Mouse (Mus musculus) limb, embryonic 11.5 days (tissue): ENCODE results near the gene Mbd6. TPM values are rescaled to one million over a fixed set of nuclear protein-coding genes. Genes with fewer than 3 reads are reported as not detected.

Experiments used
- ATAC-seq: fragments of 200-750 bp; cut with Nextera tagmentation; 2 replicates; pipeline ENCODE4 v1.8.0; 2017; ENCODE audit warnings: low read depth; ENCODE audit not compliant: insufficient number of reproducible peaks, low FRiP score, low TSS enrichment
- DNase-seq: peaks from one replicate; pipeline ENCODE4 v3.0.0-alpha.2; 2015; ENCODE audit warnings: low spot score
- H3K27ac ChIP-seq: fragments of 300-500 bp; sonication (generic); replicated peaks from 2 replicates; pipeline ENCODE4 v1.5.1; 2014; ENCODE audit warnings: low read depth, mild to moderate bottlenecking, low read length
- H3K27me3 ChIP-seq: fragments of 300-500 bp; sonication (generic); 2 replicates; pipeline ENCODE4 v1.6.1; 2014; ENCODE audit warnings: mild to moderate bottlenecking, low read length, mixed read lengths; ENCODE audit not compliant: control insufficient read depth, insufficient read depth
- H3K36me3 ChIP-seq: fragments of 300-500 bp; sonication (generic); 2 replicates; pipeline ENCODE4 v1.6.1; 2014; ENCODE audit warnings: mild to moderate bottlenecking, low read length, moderate library complexity, mixed read lengths; ENCODE audit not compliant: control insufficient read depth, insufficient read depth
- H3K4me1 ChIP-seq: fragments of 300-500 bp; sonication (generic); 2 replicates; pipeline ENCODE4 v1.6.1; 2014; ENCODE audit warnings: low read length, mixed read lengths; ENCODE audit not compliant: control insufficient read depth, insufficient read depth
- H3K4me2 ChIP-seq: fragments of 300-500 bp; sonication (generic); 2 replicates; pipeline ENCODE4 v1.6.1; 2014; ENCODE audit warnings: low read depth, mild to moderate bottlenecking, moderate library complexity; ENCODE audit not compliant: severe bottlenecking
- H3K4me3 ChIP-seq: fragments of 300-500 bp; sonication (generic); 2 replicates; pipeline ENCODE4 v1.5.1; 2014; ENCODE audit warnings: low read depth, low read length
- H3K9ac ChIP-seq: fragments of 300-500 bp; sonication (generic); 2 replicates; pipeline ENCODE4 v1.6.1; 2014; ENCODE audit warnings: mild to moderate bottlenecking, low read length
- H3K9me3 ChIP-seq: fragments of 300-500 bp; sonication (generic); 2 replicates; pipeline ENCODE4 v1.6.1; 2016; ENCODE audit warnings: low read length; ENCODE audit not compliant: control insufficient read depth
- WGBS: fragments of 180-500 bp; shearing (Covaris S2); extraction: QIAGEN DNeasy Blood & Tissue Kit; methylation state at CpG from one replicate; pipeline ENCODE4 v1.1.7; 2014; 5-methylcytosine and 5-hydroxymethylcytosine counted together
- polyA plus RNA-seq: library from polyadenylated mRNA; unstranded; fragments of >200 nt; fragmentation: Nextera tagmentation; extraction: Ambion mirVana; gene quantifications from 2 replicates; pipeline ENCODE4 v1.2.1, GENCODE M21; 2014

Mbd6 gene
- polyA plus RNA-seq, 1 experiment from 2014 or later, result 17.2 TPM

- DNase-seq (no peak), ATAC-seq (no peak)
- Histone ChIP-seq H3K27me3 (no peaks in the 10 kb centered on the region), H3K9ac (no peak overlapping the region), H3K36me3 (peaks cover 52% of the 10 kb centered on the region), H3K27ac (no peak overlapping the region), H3K9me3 (no peaks in the 10 kb centered on the region), H3K4me1 (peaks cover 14% of the 10 kb centered on the region), H3K4me3 (no peak overlapping the region), H3K4me2 (no peak overlapping the region)
- WGBS, result 86% methylated on average over 13 of the region's 13 CpGs
These were observed 6.1 kb downstream of the Mbd6 start for GRCm38 (mm10) chr10:127282620-127283215.

DNA sequence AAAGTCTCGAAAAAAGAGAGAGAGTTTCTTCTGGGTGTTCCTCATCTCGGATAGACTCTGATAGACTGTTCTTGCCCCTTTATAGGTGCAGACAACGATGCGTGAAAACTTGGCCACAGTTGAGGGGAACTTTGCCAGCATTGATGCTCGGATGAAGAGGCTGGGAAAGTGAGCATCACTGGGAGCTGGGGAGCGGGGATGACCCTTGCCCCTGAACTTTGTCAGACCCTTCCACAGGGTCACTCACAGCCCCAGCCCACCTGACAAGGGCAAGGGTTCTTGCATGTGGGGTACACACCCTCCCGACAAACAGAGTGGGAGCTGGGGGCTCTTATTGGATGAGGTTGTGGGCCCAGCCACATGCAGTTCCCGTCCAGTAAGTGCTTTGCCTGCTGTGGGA lies 7.5 kb downstream of the Mbd6 start:
- no peak overlapping the region for H3K4me2 ChIP-seq
- H3K4me3 ChIP-seq, result no peak overlapping the region
- H3K27ac ChIP-seq, result no peak overlapping the region
- ATAC-seq (no peak), DNase-seq (no peak)
- no peaks in the 10 kb centered on the region for H3K27me3 ChIP-seq
- H3K9ac ChIP-seq, result no peak overlapping the region
- peaks cover 59% of the 10 kb centered on the region for H3K36me3 ChIP-seq
- H3K4me1 ChIP-seq, result peaks cover under 1% of the 10 kb centered on the region; the same call in 1 of the 2 replicates
- no peaks in the 10 kb centered on the region for H3K9me3 ChIP-seq
- WGBS, result 87% methylated on average over 8 of the region's 8 CpGs

- DNase-seq (no peak), ATAC-seq (no peak)
- no peak overlapping the region for H3K9ac ChIP-seq
- H3K9me3 ChIP-seq, result no peaks in the 10 kb centered on the region
- H3K4me2 ChIP-seq, result no peak overlapping the region
- no peak overlapping the region for H3K4me3 ChIP-seq
- no peaks in the 10 kb centered on the region for H3K27me3 ChIP-seq
- no peaks in the 10 kb centered on the region for H3K4me1 ChIP-seq
- no peak overlapping the region for H3K27ac ChIP-seq
- WGBS, result 84% methylated on average over 2 of the region's 2 CpGs
- peaks cover 55% of the 10 kb centered on the region for H3K36me3 ChIP-seq
These were observed 9.1 kb downstream of the Mbd6 start for GRCm38 (mm10) chr10:127279730-127280129.

- Histone ChIP-seq H3K9ac (no peak overlapping the region), H3K27ac (no peak overlapping the region), H3K4me3 (no peak overlapping the region), H3K36me3 (peaks cover 23% of the 10 kb centered on the region), H3K4me1 (no peaks in the 10 kb centered on the region), H3K27me3 (no peaks in the 10 kb centered on the region), H3K9me3 (no peaks in the 10 kb centered on the region), H3K4me2 (no peak overlapping the region)
- WGBS, result 92% methylated on average over 11 of the region's 11 CpGs
- no peak for DNase-seq
- no peak for ATAC-seq
These were observed 14.4 kb downstream of the Mbd6 start for GRCm38 (mm10) chr10:127274261-127275022.

DNA sequence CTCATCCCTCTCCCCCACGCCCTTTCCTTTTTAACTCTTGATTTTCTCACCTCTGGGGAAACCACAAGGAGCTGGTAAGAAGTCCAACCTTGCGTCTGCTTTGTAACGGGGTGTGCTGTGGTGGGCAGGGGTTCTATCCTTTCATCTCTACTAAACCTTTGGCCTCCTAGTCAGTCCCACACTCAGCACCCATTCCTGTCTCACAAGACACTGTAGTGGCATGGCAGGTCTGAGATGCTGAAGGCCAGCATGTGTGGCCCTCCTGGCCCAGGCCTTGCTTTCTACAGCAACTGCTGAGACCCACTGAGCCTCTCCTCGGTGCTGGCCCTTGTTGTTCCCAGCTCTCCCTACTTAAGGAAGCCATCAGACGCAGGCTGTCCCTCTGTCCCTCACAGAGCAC lies 16.4 kb downstream of the Mbd6 start:
- Histone ChIP-seq H3K4me3 (no peak overlapping the region), H3K27ac (no peak overlapping the region), H3K27me3 (no peaks in the 10 kb centered on the region), H3K9ac (no peak overlapping the region), H3K36me3 (peaks cover 9% of the 10 kb centered on the region; the same call in 1 of the 2 replicates), H3K4me1 (peaks cover 1% of the 10 kb centered on the region), H3K9me3 (no peaks in the 10 kb centered on the region), H3K4me2 (no peak overlapping the region)
- ATAC-seq (no peak), DNase-seq (no peak)
- 86% methylated on average over 5 of the region's 5 CpGs for WGBS

GRCm38 (mm10) chr10:127269884-127270283 lies 18.9 kb downstream of the Mbd6 start:
- Histone ChIP-seq H3K9ac (no peak overlapping the region), H3K4me1 (peaks cover 7% of the 10 kb centered on the region), H3K27me3 (no peaks in the 10 kb centered on the region), H3K4me3 (no peak overlapping the region), H3K4me2 (no peak overlapping the region), H3K9me3 (no peaks in the 10 kb centered on the region), H3K27ac (no peak overlapping the region), H3K36me3 (no peaks in the 10 kb centered on the region)
- 80% methylated on average over 4 of the region's 4 CpGs for WGBS
- no peak for ATAC-seq
- DNase-seq, result no peak

DNA sequence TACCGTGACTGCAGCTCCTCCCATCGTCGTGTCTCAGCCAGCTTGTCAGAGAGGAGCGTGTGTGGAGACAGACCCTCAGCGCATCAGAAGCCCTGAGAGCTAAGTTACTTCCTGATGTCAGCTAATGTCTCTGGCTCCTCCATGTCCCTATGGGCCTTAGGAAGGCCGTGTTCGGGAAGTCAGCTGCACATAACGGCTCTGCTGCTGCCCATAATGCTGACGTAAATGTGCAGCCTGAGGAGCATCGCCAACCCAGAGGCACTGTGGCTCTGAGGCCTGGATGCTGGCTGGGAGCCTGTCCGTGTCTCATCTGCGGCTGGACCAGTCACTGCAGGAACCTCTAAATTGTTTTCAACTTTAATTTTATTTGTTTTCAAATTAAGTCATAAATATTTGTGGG lies 19.8 kb downstream of the Mbd6 start:
- Histone ChIP-seq H3K36me3 (no peaks in the 10 kb centered on the region), H3K27me3 (peaks cover 8% of the 10 kb centered on the region; the same call in 1 of the 2 replicates), H3K9me3 (no peaks in the 10 kb centered on the region), H3K9ac (no peak overlapping the region), H3K27ac (no peak overlapping the region), H3K4me1 (peaks cover 7% of the 10 kb centered on the region), H3K4me3 (no peak overlapping the region), H3K4me2 (no peak overlapping the region)
- DNase-seq, result no peak
- no peak for ATAC-seq
- WGBS, result 89% methylated on average over 12 of the region's 12 CpGs

DNA sequence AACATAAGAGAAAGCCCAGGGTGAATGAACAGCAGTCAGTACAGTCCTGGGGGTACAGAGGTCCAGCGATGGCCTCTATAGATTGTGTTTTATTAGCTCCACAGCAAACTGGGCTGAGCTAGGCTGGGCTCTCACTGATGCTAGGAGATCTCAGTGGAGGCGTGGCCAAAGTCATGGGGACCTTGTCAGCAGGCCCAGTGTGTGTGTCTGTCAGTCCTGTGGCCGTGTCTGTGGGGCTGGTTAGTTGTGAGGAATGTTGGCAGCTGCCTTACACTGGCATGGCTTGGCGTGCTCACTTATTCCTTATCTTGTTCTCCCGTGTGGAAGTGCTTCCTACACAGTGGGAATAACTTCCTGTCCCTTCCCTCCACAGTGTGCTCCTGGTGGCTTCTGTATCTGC lies 20.4 kb downstream of the Mbd6 start:
- Histone ChIP-seq H3K9ac (no peak overlapping the region), H3K27me3 (peaks cover 9% of the 10 kb centered on the region; the same call in 1 of the 2 replicates), H3K36me3 (no peaks in the 10 kb centered on the region), H3K9me3 (no peaks in the 10 kb centered on the region), H3K4me2 (no peak overlapping the region), H3K27ac (no peak overlapping the region), H3K4me1 (peaks cover 7% of the 10 kb centered on the region), H3K4me3 (no peak overlapping the region)
- WGBS, result 81% methylated on average over 5 of the region's 5 CpGs
- no peak for ATAC-seq
- no peak for DNase-seq
